Mouse (Mus musculus) frontal cortex, postnatal 10 days (tissue): Measurements from ENCODE around the gene Asb15.

Experiments used
- DNase-seq, 2 experiments: peaks; one replicate each; pipeline ENCODE4 v3.0.0; 2022; ENCODE audit warnings: low spot score in 2 of 2, mixed read lengths in 1 of 2

Gene Asb15

DNA sequence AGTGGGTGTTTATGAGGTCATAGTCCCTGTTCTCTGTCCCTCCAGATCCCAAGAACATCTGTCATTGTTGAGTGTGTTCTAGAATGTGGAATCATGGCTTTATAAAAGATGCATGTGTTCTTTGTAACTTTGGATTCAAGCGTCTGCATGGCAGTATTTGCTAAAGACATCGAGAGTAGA, at the start of gene Asb15:
TSS of gene Asb15 (plus strand) at position 81 of the 180 bp plus-strand sequence.
- DNase-seq = no peak

DNA sequence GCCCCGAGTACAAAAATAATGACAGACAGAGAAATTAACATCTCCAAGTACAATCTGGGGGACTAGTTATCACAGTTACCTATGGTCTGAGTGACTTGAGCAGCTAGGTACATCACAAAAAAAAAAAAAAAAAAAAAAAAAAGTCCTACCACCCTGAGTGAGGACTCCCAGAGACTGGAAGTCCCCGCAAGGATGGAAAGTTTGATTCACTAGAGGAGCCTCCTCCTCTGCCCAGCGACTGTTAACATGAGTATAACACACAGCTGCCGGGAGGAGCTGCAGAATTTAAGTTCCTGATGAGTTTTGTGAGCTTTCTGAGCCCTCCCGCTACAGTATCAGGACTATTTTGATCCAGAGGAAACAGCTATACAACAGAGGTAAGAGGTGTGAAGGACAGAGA, 41.4 kb upstream of the Asb15 start:
- no peak for DNase-seq

DNA sequence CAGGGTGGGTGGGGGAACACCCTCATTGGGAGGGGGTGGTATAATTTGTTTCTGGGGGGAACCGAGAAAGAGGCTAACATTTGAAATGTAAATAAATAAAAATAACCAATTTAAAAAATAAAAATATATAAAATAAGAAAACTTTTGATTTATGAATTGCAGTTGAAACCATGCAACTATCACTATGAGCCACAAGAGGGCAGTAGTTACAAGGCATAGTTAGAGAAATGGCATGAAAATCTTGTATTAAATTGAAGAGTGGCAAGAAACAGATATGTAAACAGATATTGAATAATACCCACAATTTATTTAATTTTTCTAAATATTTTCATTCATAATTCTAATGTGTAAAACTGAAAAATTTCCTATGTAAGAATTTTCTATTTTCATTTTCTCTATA, 37.6 kb upstream of the Asb15 start:
- DNase-seq = no peak

DNA sequence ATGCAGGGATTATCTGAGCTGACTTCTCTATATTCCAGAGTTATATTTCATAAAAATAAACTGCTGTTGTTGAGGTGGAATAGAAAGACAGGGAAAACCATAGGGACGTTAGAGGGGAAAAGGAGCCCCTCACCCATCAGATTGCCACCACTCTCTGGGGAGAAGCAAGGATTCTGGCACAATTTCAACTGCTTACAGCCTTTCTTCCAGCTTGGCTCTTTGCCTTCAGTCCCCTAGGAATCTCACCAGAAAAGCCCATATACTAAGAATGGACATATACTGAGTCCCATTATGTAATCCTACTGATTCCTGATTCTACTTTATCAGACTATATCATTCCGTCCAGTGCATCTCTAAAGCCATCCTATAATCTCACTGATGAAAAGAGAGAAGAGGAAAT, 23.8 kb upstream of the Asb15 start:
- DNase-seq = no peak

DNA sequence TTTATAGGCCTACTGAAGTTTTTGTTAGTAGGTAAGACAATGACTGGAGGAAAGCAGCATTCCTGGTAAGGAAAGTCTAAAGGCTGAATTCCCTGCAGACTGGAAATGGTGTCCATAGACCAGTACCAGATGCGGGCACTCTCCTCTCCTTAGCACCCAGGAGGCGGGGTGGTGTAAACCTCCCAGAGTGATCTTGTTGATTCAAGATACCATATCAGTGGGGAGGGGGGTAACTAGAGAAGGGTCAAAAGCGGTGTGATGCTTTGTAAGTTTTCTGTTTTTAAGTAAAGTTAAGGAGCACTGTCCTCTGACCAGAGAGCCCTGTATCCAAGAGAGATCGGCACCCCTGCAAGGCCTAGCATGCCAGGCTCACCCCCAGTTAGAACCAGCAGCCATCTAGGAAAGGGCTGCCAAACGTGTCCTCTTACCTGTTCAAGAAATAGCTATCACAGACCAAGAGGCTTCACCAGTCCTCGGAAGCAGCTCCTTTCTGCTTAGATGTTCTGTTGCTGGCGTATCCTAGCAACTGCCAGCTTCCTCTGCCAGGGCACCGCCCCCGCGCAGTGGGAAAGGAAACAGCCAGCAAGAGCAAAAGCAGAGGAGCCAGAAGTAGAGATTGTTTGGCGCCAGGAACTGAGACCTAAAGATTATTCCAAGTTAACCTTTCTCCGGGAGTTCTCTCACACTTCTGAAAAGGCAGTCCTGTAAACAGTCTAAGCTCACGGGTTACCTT, 13.2 kb upstream of the Asb15 start, which contains the start of gene Iqub:
TSS of gene Iqub (minus strand) at position 516 of the 733 bp plus-strand sequence.
- DNase-seq = peak; percentile 80 to 83

DNA sequence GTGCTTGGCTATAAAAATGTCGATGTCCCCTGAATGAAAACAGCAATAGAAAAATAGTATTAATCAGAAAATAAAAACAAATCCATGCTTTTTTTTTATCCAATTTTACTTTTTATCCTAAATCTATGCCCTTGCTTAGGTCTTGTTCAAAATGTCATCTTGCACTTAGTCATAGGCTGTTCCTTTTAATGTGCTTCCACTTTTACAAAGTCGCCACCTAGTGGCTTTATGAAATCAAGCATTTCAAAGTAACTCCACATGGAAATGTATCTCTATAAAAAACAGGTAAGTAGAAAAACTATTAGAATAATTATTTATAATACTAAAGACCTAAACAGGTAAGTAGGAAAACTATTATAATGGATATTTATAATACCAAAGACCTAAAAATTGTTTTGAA, 11.7 kb upstream of the Asb15 start:
- DNase-seq = no peak

DNA sequence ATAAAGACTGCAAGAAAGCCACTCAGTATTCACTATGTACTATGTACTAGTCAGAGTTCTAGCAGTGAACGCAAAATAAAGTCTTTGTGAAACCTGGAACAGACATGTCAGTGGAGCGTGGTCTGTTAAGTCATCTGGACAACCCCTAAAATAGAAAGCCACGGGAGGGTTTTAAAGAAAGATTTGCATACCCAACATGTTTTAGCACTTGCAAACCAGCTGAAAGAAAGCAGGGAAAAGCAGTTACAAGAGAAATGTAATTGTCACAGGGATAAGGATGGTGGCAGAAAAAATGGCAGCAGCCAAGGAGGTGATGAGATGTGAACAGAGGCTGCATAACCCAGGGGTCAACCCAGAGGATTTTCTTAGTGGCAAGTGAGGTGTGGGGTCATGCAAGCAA, 2.2 kb upstream of the Asb15 start:
- no peak for DNase-seq

DNA sequence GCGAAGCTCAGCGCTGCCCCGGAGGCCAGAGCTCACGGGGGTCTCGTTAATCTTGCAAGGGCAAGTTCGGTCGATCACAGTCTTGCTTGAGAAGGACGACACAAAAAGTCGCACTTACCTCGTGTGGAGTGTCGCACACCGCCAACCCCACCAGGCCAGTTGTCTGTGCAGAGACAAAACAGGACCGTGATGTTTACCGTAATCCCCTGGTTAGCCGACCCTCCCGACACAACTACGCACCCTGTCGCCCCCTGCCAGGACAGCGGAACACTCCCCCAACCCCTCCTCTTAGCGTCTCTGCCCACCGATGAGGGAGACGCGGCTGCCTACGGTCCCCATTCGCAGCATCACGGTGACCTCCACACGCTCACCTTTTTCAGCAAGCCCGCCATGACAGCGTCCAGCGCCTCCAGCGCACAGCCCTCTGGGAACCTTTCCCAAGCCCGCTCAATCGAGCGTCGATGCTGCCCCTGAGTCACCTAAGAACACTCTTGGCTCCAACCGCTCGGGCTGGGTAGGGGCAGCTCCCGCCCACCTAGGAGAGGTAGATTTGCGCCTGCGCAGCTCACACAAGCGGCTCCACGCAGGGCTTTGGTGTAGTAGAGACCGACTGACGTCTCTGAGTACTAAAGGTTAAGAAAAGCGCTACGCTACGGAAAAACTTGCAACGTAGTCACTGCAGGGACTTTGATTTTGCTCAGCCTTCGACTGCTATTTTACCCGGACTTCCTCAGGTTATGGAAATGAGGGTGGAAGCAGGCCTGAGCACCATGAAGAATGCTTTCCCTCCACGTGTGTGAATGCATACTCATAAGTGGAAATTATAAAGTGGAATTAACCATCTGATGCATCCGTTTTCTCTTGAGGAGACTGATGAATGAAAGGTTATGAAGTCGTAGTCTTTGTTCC, 535 bp upstream of the Asb15 start, which contains the start of gene Ndufa5:
TSS of gene Ndufa5 (minus strand) at position 859 of the 909 bp plus-strand sequence.
- DNase-seq = peak; percentile 87

DNA sequence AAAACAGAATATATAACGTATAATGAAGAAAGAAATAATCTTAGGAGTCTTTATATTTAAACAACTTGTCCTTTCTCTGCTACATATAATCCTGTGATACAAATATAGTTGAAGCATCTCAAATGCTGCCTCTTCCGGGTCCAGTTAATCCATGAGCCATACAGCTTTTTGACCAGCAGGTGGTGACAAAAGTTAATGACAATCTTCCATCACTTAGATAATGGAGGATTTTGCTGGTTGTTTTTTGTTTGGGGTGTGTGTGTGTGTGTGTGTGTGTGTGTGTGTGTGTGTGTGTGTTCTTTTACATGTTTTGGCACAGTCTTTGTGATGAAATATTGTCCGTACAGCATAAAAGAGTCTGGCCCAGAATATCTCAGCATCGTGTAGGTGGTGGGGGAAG, 2.2 kb downstream of the Asb15 start:
- DNase-seq = no peak

DNA sequence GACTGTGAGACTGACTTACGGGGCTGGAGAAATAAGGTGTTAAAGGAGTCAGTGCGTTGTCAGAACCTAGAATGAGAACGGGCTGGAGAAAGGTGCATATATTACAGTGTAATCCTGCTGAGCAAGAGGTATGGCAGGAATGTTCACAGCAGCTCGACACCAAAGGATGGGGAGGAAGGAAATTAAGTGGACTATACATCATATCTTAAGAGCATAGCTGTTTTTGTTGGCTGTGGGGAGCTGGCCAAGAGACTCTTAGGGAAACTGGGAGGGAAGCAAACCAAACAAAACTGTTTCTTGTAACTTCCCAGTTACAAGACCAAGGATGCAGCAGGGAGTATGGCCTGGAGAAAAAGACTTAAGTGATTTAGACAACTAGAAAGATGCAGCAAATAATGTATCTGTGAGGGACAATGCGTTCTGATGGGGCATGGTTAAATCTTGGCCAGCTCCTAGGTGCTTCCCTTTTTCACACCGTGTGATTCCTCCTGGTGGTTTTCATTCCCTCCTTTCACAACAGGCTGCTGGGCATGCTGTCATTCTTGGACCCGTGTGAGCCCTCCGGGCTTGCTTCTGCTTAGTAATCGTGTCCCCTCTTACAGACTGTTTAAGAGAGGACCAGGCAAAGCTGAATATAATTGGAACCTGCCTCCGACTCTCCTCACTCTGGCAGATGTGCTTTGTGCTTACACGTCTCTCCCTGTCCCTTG, 2.9 kb downstream of the Asb15 start:
- DNase-seq = no peak

DNA sequence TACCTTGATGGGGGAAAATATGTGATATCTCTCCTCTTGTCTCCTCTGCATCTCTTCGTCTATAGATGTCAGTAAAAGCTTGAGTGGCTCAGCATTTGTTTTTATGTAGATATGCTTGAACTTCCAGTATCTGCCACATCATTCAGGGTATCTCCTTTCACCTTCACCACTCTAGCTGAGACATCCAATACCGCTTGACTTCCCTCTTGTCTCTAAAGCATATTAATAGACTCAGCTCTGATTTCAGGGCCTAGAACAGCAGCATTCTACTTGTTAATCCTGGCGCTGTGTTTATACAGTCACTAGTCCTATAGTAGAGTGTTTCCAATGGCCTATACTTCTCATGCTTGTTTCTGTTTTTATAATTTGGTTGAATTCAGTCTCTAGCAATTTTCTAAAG, 4.9 kb downstream of the Asb15 start:
- no peak for DNase-seq

DNA sequence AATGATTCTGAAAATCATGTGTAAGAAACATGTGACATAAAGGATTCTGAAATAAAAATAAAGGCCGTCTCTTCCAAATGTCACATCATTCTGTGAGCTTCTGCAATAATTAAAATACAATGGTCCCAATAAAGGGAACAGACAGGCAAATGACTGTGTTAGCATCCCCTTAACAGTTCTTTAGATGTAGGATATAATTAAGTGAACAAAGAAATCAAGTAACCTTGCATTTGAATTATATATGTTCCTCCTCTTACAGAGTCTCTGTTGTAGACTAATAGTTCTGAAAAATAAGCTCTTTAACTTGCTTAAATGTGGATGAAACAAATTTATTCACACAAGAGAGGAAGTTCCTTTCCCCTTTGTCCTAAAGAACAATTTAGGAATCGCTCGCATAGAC, 10.5 kb downstream of the Asb15 start:
- DNase-seq = no peak

DNA sequence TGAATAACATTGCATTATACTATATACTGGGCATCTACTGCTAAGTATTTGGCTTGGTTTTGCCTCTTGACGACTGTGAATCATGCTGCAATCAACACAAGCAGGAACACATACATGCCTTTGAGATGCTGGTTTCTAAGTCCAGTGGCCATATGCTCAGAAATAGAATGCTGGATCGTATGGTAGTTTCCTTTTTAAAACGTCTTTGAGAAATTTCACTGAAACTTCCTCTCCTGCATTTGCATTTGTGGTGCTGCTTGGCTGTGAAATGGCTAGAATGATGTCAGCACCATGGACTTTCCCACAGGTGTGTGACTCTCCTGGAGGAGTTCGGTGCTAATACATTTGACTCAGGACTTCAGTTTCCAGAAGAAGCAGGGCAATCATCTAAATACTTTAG, 12.2 kb downstream of the Asb15 start:
- no peak for DNase-seq

DNA sequence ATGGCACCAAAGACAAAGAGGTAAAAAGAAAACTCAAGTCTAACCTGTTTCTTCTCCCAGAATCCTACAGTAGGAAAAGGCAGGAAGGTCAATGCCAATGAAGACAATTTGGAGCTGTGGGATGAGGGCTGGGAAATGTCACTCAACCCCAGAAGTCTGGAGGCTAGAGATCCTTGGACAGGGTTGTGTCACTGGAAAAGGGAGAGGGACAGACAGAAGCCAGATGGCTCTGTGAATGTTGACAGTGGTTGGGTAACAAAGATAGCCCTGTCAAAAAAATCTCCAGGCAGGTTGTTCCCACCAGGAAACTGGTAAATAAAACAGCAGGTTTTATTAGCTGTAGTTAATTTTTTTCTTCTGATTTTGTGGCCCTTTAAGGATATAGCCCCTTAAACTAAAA, 14.4 kb downstream of the Asb15 start:
- no peak for DNase-seq

DNA sequence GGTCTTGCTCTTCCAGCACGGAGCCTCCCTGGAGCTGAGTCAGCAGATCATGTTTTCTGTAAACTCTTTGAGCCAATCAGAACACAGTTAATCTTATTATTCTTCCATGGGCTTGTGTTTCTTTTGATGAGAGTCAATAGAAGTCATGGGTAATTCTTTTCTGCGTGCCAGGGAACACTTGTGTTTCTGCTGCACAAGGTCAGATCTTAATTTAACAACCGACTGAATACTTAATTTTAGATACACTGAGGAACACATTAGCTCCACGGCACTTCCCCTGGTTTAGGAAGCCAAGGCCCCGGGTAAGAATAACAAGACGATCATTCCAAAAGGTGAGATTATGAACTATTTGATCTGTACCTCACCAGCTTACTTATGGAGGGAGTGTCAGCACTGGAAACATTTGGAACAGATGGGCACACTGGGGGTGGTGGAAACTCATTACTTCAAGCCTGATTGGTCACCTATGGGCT, 15.2 kb downstream of the Asb15 start:
- no peak for DNase-seq

DNA sequence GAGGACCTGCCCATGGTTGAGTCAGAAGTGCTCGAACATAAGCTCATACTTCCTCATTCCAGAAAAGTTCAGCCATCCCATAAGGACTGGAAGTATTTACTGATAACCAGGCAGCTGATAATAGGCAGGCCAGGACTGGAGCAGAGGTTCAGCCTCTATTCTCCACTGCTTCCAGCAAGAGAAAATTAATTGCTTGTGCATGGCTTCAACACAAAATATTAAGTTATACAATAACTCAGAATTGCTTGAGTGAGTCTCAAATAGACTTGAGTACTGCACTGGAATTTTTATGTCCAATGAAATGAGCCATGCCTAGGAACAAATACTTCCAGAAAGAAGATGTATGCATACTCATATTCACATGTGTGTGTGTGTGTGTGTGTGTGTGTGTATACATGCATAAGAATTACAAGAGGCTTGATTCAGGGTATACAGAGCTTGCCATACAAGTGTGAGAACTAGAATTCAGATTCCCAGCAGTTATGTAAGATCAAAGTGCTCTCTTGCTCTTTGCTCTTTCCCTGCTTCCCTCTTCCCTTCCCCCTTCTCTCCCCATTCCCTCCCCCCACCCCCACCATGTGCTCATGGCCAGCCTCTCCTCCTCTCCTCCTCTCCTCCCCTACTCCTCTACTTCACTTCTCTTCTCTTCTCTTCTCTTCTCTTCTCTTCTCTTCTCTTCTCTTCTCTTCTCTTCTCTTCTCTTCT, 18.9 kb downstream of the Asb15 start:
- no peak for DNase-seq

DNA sequence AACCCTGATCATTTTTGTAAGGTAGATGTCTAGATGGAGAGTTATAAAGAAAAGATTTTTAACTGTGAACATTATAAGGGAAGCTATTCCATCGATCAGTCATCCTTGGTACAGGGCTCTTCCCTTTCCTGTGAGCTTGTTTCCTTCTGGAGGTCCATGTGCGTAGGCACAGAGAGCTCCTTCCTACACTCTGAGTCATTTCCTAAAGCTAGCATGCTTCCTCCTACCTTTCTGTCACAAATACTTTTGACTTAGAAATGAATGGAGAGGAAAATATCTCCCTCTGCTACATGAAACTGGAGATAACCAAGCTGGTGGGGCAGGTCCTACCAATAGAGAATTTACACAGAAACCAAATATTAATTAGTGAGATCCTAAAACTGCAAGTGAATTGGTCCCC, 21.9 kb downstream of the Asb15 start:
- no peak for DNase-seq

DNA sequence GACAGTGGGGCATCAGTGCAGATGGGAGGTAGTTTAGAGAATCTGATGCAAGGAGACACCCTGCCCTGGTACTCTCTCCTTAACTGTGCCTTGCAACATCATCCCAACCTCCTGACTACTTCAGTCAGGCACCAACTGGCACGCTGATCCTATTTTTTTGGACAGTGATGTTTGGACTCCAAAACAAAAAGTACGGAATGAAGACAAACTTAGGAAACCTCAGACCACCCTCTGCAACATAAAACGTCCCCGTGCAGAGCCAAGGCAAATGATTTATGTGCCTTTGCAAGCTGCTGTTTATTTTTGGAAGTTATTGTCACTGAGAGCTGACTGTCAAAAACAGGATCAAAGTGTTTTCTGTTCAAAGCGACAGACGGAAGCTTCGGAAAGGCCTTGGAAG, 24.1 kb downstream of the Asb15 start:
- no peak for DNase-seq

DNA sequence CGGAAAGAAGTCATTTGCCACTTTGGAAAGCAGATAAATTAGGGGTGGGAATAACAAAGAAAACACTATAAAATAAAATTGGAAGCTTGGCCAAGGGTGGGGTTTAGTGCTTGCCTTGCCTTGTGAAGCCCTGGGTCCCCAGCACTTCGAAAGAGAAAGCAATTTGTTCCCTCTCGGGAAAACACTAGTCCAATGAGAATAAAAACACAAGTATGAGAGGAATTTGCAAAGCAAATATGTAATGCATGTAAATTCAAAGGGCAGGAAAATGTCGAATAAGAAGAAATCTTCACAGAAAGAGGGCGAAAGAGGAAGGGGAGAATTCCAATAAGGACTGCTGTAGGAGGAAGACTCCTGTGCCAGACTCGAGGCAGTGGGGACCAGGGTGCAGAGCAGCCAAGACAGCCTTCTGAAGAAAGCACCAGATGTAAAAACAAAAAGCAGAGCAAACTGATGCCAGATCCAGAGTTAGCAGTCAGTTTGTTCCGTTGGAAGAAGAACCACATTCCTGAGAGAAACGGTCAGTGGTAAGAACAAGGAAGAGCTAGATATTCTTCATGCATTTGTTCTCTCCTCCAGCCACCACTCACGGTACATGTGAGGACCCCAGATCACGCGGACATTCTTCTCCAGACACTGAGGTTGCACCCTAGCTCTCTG, 26.6 kb downstream of the Asb15 start:
- no peak for DNase-seq

DNA sequence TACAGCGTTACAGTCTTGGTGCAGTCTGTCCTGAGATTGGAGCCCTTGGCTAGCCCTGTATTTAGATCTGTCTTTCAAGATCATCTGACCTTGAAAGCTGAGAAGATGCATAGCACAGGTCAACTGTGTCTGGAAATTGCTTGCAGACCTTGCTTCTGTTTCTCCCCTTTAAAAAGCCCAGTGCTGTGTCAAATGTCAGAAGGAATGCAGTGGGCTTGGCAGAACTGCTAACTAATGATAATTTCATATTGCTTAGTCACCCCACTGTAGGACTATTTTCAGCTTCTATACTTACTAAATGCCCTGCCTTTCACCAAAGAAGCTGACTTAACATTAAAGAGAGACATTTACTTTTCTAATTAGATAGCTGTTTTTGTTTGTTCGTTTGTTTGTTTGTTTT, 27.5 kb downstream of the Asb15 start:
- DNase-seq = no peak

DNA sequence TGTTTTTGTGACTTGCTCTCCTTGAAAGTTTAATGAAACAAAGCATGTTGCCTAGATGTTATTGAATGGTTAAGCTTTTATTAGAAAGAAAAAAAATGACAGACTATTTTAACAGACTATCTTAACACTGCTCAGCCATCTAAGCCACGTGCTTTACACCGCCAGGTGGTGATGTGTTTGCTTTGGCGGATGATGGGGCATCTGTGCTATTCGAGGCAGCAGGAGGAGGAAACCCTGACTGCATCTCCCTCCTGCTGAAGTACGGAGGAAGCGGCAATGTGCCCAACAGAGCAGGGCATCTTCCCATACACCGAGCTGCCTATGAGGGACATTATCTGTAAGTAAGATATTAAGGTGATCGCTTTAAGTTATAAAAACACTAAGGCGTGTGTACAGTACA, 36.1 kb downstream of the Asb15 start:
- no peak for DNase-seq
